Mouse (Mus musculus): Measurements from ENCODE around the gene Gm10282. TPM values are rescaled to one million over a fixed set of nuclear protein-coding genes. Genes with fewer than 3 reads are reported as not detected.

The Gm10282 gene
- polyA plus RNA-seq, 1 experiment from 2014 or later: 15.4 TPM

- no peak for ATAC-seq (ENCODE audit: low FRiP score)
- 91% methylated on average over 20 of the region's 20 CpGs for WGBS
- no peak overlapping the region for H3K9ac ChIP-seq
- H3K27me3 ChIP-seq: peaks cover 64% of the 10 kb centered on the region
- H3K9me3 ChIP-seq: no peaks in the 10 kb centered on the region
- H3K27ac ChIP-seq: no peak overlapping the region
- H3K4me3 ChIP-seq: 0 out of 2 replicates have a peak overlapping the region, but pooled peaks have one; percentile 7
- H3K4me2 ChIP-seq: no peak overlapping the region
- no peaks in the 10 kb centered on the region for H3K36me3 ChIP-seq
- H3K4me1 ChIP-seq (replicated peaks): peaks cover 20% of the 10 kb centered on the region
Observed at GRCm38 (mm10) chr8:72321635-72322441, 16.8 kb upstream of the Gm10282 start.

- no peak overlapping the region for H3K27ac ChIP-seq
- peaks cover 23% of the 10 kb centered on the region for H3K4me1 ChIP-seq (replicated peaks)
- peak overlapping the region; percentile 51 for H3K4me3 ChIP-seq
- no peak for ATAC-seq (ENCODE audit: low FRiP score)
- no peaks in the 10 kb centered on the region for H3K9me3 ChIP-seq
- WGBS: 63% methylated on average over 25 of the region's 25 CpGs
- H3K9ac ChIP-seq: 0 out of 2 replicates have a peak overlapping the region, but pooled peaks have one; percentile 35
- no peaks in the 10 kb centered on the region for H3K36me3 ChIP-seq
- H3K4me2 ChIP-seq: peak overlapping the region; percentile 79; the same call in 1 of the 2 replicates
- H3K27me3 ChIP-seq: peaks cover 68% of the 10 kb centered on the region
Observed at GRCm38 (mm10) chr8:72320803-72321583, 15.9 kb upstream of the Gm10282 start.

- ATAC-seq (ENCODE audit: low FRiP score): no peak
- Histone ChIP-seq H3K9me3 (no peaks in the 10 kb centered on the region), H3K4me3 (peak overlapping the region; percentile 51), H3K9ac (peak overlapping the region; percentile 68), H3K27ac (no peak overlapping the region), H3K4me1 (replicated peaks) (peaks cover 23% of the 10 kb centered on the region), H3K36me3 (no peaks in the 10 kb centered on the region), H3K4me2 (peak overlapping the region; percentile 79), H3K27me3 (peaks cover 68% of the 10 kb centered on the region)
- WGBS: 7% methylated on average over 51 of the region's 55 CpGs
Observed at GRCm38 (mm10) chr8:72319921-72320802, 15.1 kb upstream of the Gm10282 start.

- Histone ChIP-seq H3K4me3 (peak overlapping the region; percentile 51), H3K4me2 (peak overlapping the region; percentile 79), H3K27ac (no peak overlapping the region; the same call in 1 of the 2 replicates), H3K9ac (peak overlapping the region; percentile 68), H3K9me3 (no peaks in the 10 kb centered on the region), H3K4me1 (replicated peaks) (peaks cover 23% of the 10 kb centered on the region), H3K36me3 (no peaks in the 10 kb centered on the region), H3K27me3 (peaks cover 68% of the 10 kb centered on the region)
- WGBS: under 1% methylated on average over 48 of the region's 48 CpGs
- ATAC-seq (ENCODE audit: low FRiP score): 0 out of 2 replicates have a peak, but pooled peaks have one; percentile 16
Observed at GRCm38 (mm10) chr8:72319397-72319796, 14.3 kb upstream of the Gm10282 start.

GRCm38 (mm10) chr8:72318801-72319322, 13.8 kb upstream of the Gm10282 start, which contains the start of gene Klf2:
TSS of gene Klf2 (plus strand) at chr8:72319033.
- WGBS: under 1% methylated on average over 46 of the region's 46 CpGs
- Histone ChIP-seq H3K4me2 (peak within 1 kb of the TSS; percentile 79), H3K9me3 (no peaks in the 10 kb centered on the region), H3K4me3 (peak within 1 kb of the TSS; percentile 51), H3K27ac (no peak within 1 kb of the TSS; the same call in 1 of the 2 replicates), H3K36me3 (no peaks in the 10 kb centered on the region), H3K4me1 (replicated peaks) (peaks cover 23% of the 10 kb centered on the region), H3K27me3 (peaks cover 68% of the 10 kb centered on the region), H3K9ac (peak within 1 kb of the TSS; percentile 68)
- ATAC-seq (ENCODE audit: low FRiP score): peak; percentile 95

- Histone ChIP-seq H3K4me3 (no peak overlapping the region), H3K27me3 (peaks cover 59% of the 10 kb centered on the region), H3K4me1 (replicated peaks) (peaks cover 23% of the 10 kb centered on the region), H3K27ac (no peak overlapping the region), H3K9ac (no peak overlapping the region), H3K9me3 (no peaks in the 10 kb centered on the region), H3K4me2 (no peak overlapping the region), H3K36me3 (no peaks in the 10 kb centered on the region)
- no peak for ATAC-seq (ENCODE audit: low FRiP score)
- WGBS: 54% methylated on average over 5 of the region's 5 CpGs
Observed at GRCm38 (mm10) chr8:72317741-72318301, 12.8 kb upstream of the Gm10282 start.

GRCm38 (mm10) chr8:72316053-72316695, 11.1 kb upstream of the Gm10282 start:
- Histone ChIP-seq H3K27me3 (peaks cover 46% of the 10 kb centered on the region), H3K27ac (no peak overlapping the region), H3K4me2 (no peak overlapping the region), H3K36me3 (no peaks in the 10 kb centered on the region), H3K4me3 (no peak overlapping the region), H3K9me3 (no peaks in the 10 kb centered on the region), H3K9ac (no peak overlapping the region), H3K4me1 (replicated peaks) (peaks cover 24% of the 10 kb centered on the region)
- WGBS: 14% methylated on average over 10 of the region's 10 CpGs
- no peak for ATAC-seq (ENCODE audit: low FRiP score)

- Histone ChIP-seq H3K4me1 (replicated peaks) (peaks cover 12% of the 10 kb centered on the region), H3K9me3 (no peaks in the 10 kb centered on the region), H3K4me2 (no peak overlapping the region), H3K9ac (no peak overlapping the region), H3K27me3 (peaks cover 17% of the 10 kb centered on the region), H3K4me3 (no peak overlapping the region), H3K36me3 (no peaks in the 10 kb centered on the region), H3K27ac (no peak overlapping the region)
- WGBS: 89% methylated on average over 3 of the region's 3 CpGs
- ATAC-seq (ENCODE audit: low FRiP score): no peak
Observed at GRCm38 (mm10) chr8:72312926-72313518, 8.0 kb upstream of the Gm10282 start.

- Histone ChIP-seq H3K4me1 (replicated peaks) (peaks cover 11% of the 10 kb centered on the region), H3K9ac (no peak overlapping the region), H3K4me3 (no peak overlapping the region), H3K9me3 (no peaks in the 10 kb centered on the region), H3K27me3 (0 out of 2 replicates have a peak, but pooled peaks cover 3% of the 10 kb centered on the region), H3K27ac (no peak overlapping the region), H3K36me3 (no peaks in the 10 kb centered on the region), H3K4me2 (no peak overlapping the region)
- peak; percentile 47; the same call in 1 of the 2 replicates for ATAC-seq (ENCODE audit: low FRiP score)
- WGBS: 51% methylated on average over 8 of the region's 8 CpGs
Observed at GRCm38 (mm10) chr8:72310849-72311506, 5.9 kb upstream of the Gm10282 start.

GRCm38 (mm10) chr8:72308276-72308675, 3.2 kb upstream of the Gm10282 start:
- Histone ChIP-seq H3K36me3 (no peaks in the 10 kb centered on the region), H3K27ac (no peak overlapping the region), H3K9ac (no peak overlapping the region), H3K4me2 (no peak overlapping the region), H3K4me1 (replicated peaks) (peaks cover 11% of the 10 kb centered on the region), H3K4me3 (no peak overlapping the region), H3K27me3 (0 out of 2 replicates have a peak, but pooled peaks cover 3% of the 10 kb centered on the region), H3K9me3 (no peaks in the 10 kb centered on the region)
- 43% methylated on average over 6 of the region's 6 CpGs for WGBS
- no peak for ATAC-seq (ENCODE audit: low FRiP score)

Data from hindbrain, embryonic 13.5 days (tissue).